Mouse (Mus musculus): Measurements from ENCODE around the gene L3hypdh.

DNA sequence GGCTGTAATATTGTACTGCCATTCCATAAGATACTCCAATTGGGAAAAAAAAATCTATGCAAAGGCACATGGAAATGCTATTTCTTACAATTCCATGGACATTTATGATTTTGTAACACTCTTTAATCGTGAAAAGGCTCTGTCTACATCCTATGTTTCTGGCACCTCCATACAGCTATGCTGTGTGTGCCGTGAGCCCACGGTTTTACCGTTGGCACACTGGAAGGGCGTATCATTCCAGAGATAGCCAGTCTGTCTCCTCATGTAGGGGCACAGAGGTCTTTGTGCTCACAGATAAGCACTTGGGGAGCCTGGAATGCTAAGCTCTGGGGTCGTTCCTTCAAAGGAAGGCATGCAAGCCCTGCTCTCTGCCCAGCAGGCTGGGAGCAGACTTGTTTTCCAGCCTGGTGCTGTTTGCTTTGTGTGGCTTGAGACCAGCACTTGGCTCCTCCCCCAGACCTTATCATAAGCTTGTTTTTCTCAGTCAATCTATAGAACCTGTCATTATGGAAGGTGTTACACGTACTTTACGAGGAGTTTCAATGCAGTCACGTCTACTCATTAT, 49.1 kb downstream of the L3hypdh start:
- TF ChIP-seq CTCF (IDR thresholded peaks at IDR 0.05; ENCODE audit: extremely low read depth, insufficient read depth, low read length) (no peak), POLR2A (IDR thresholded peaks at IDR 0.05; ENCODE audit: extremely low read depth, insufficient read depth, low read length) (no peak)
